Mouse (Mus musculus) MEL (cell line): ENCODE results near the gene Tnfsfm13. TPM values are rescaled to one million over a fixed set of nuclear protein-coding genes. Genes with fewer than 3 reads are reported as not detected.

Experiments
- DNase-seq: peaks from one replicate; pipeline ENCODE4 v3.0.0; 2011; ENCODE audit warnings: low read depth, low spot score
- H3K27ac ChIP-seq: 2 replicates; pipeline ENCODE4 v1.5.1; 2012; ENCODE audit warnings: low read depth, mild to moderate bottlenecking, control low read depth, low read length, moderate library complexity; ENCODE audit not compliant: control insufficient read depth
- H3K27me3 ChIP-seq, 2 experiments: fragments of 150-350 bp in 1 of 2; sonication (generic) in 1 of 2; 2 replicates each; pipeline ENCODE4 v1.6.1; 2012; ENCODE audit warnings: low read length in 2 of 2, mild to moderate bottlenecking in 2 of 2, improper control_type of control experiment in 1 of 2, moderate library complexity in 1 of 2; ENCODE audit not compliant: insufficient read depth in 2 of 2, control insufficient read depth in 1 of 2
- H3K36me3 ChIP-seq, 2 experiments: 2 replicates each; pipeline ENCODE4 v1.6.1; 2012 to 2014; ENCODE audit warnings: low read length in 2 of 2, improper control_type of control experiment in 1 of 2, inconsistent platforms in 1 of 2, mild to moderate bottlenecking in 1 of 2; ENCODE audit not compliant: insufficient read depth in 2 of 2, control insufficient read depth in 1 of 2
- H3K4me1 ChIP-seq, 2 experiments: fragments of 150-350 bp in 1 of 2; sonication (generic) in 1 of 2; 2 replicates each; pipeline ENCODE4 v1.6.1; 2012; ENCODE audit warnings: low read length in 2 of 2, improper control_type of control experiment in 1 of 2, mild to moderate bottlenecking in 1 of 2; ENCODE audit not compliant: insufficient read depth in 2 of 2, control insufficient read depth in 1 of 2
- H3K4me3 ChIP-seq, 2 experiments: fragments of 150-350 bp in 1 of 2; sonication (generic) in 1 of 2; 2 replicates each; pipeline ENCODE4 v1.5.1; 2012; ENCODE audit warnings: low read depth in 2 of 2, low read length in 2 of 2, mild to moderate bottlenecking in 2 of 2, moderate library complexity in 2 of 2, control low read depth in 1 of 2, improper control_type of control experiment in 1 of 2; ENCODE audit not compliant: control insufficient read depth in 1 of 2, insufficient read depth in 1 of 2
- H3K79me2 ChIP-seq: 2 replicates; pipeline ENCODE4 v1.6.1; 2012; ENCODE audit warnings: mild to moderate bottlenecking, low read length, moderate library complexity; ENCODE audit not compliant: control insufficient read depth, poor library complexity, insufficient read depth
- H3K9ac ChIP-seq: 2 replicates; pipeline ENCODE4 v1.6.1; 2012; ENCODE audit warnings: low read depth, mild to moderate bottlenecking, control low read depth, low read length, moderate library complexity; ENCODE audit not compliant: control insufficient read depth, poor library complexity, severe bottlenecking
- H3K9me3 ChIP-seq: fragments of 150-350 bp; sonication (generic); replicated peaks from 2 replicates; pipeline ENCODE4 v1.6.1; 2012; ENCODE audit warnings: mild to moderate bottlenecking, low read length, improper control_type of control experiment, moderate library complexity; ENCODE audit not compliant: insufficient read depth
- BHLHE40 ChIP-seq: IDR thresholded peaks from 2 replicates; pipeline ENCODE4 v1.6.1; 2012; ENCODE audit warnings: low read depth, mild to moderate bottlenecking, inconsistent platforms, low read length, improper control_type of control experiment, borderline replicate concordance
- CTCF ChIP-seq, 3 experiments: IDR thresholded peaks in 2 of 3; conservative IDR thresholded peaks in 1 of 3; 2 replicates each; pipeline ENCODE4 v1.5.1; 2011 to 2012; ENCODE audit warnings: low read length in 3 of 3, low read depth in 2 of 3, mild to moderate bottlenecking in 2 of 3, improper control_type of control experiment in 1 of 3, inconsistent platforms in 1 of 3, mixed read lengths in 1 of 3, moderate library complexity in 1 of 3; ENCODE audit not compliant: control insufficient read depth in 1 of 3, insufficient read depth in 1 of 3, poor library complexity in 1 of 3, severe bottlenecking in 1 of 3
- GABPA ChIP-seq: IDR thresholded peaks from 2 replicates; pipeline ENCODE4 v1.6.1; 2012; ENCODE audit warnings: low read depth, mild to moderate bottlenecking, inconsistent platforms, low read length, improper control_type of control experiment, moderate library complexity
- HCFC1 ChIP-seq: IDR thresholded peaks from 2 replicates; pipeline ENCODE4 v1.6.1; 2012; ENCODE audit warnings: low read depth, mild to moderate bottlenecking, inconsistent platforms, low read length, improper control_type of control experiment, moderate library complexity
- MAFK ChIP-seq: IDR thresholded peaks from 2 replicates; pipeline ENCODE4 v1.6.1; 2011; ENCODE audit warnings: low read depth, mild to moderate bottlenecking, low read length, improper control_type of control experiment, borderline replicate concordance
- MAZ ChIP-seq: IDR thresholded peaks from 2 replicates; pipeline ENCODE4 v1.6.1; 2012; ENCODE audit warnings: low read depth, mild to moderate bottlenecking, inconsistent platforms, low read length, improper control_type of control experiment
- MEF2A ChIP-seq: IDR thresholded peaks from 2 replicates; pipeline ENCODE4 v1.6.1; 2014; ENCODE audit warnings: low read depth, mild to moderate bottlenecking, inconsistent platforms, low read length, improper control_type of control experiment; ENCODE audit not compliant: poor library complexity, insufficient replicate concordance, severe bottlenecking; ENCODE audit errors: extremely low read depth
- MXI1 ChIP-seq: IDR thresholded peaks from 2 replicates; pipeline ENCODE4 v1.6.1; 2011; ENCODE audit warnings: mild to moderate bottlenecking, low read depth, low read length, improper control_type of control experiment
- MYC ChIP-seq: IDR thresholded peaks from 2 replicates; pipeline ENCODE4 v1.6.1; 2011; ENCODE audit warnings: low read depth, mild to moderate bottlenecking, low read length, improper control_type of control experiment, moderate library complexity
- NELFE ChIP-seq: IDR thresholded peaks from 2 replicates; pipeline ENCODE4 v1.6.1; 2011; ENCODE audit warnings: low read depth, low read length, improper control_type of control experiment
- NRF1 ChIP-seq: IDR thresholded peaks from 2 replicates; pipeline ENCODE4 v1.6.1; 2014; ENCODE audit warnings: low read depth, mild to moderate bottlenecking, inconsistent platforms, low read length, improper control_type of control experiment, moderate library complexity; ENCODE audit not compliant: poor library complexity, insufficient read depth, severe bottlenecking
- POLR2A ChIP-seq, 2 experiments: IDR thresholded peaks; 2 replicates each; pipeline ENCODE4 v1.6.1; 2011 to 2012; ENCODE audit warnings: low read length in 2 of 2, mild to moderate bottlenecking in 2 of 2, control low read depth in 1 of 2, improper control_type of control experiment in 1 of 2, low read depth in 1 of 2, moderate library complexity in 1 of 2; ENCODE audit not compliant: control insufficient read depth in 1 of 2, insufficient read depth in 1 of 2, poor library complexity in 1 of 2
- POLR2AphosphoS2 ChIP-seq: IDR thresholded peaks from 2 replicates; pipeline ENCODE4 v1.6.1; 2011; ENCODE audit warnings: low read length, improper control_type of control experiment
- POLR2AphosphoS5 ChIP-seq: IDR thresholded peaks from 2 replicates; pipeline ENCODE4 v1.6.1; 2012; ENCODE audit warnings: low read depth, borderline replicate concordance, mild to moderate bottlenecking, inconsistent platforms, low read length, moderate library complexity, mixed read lengths
- RCOR1 ChIP-seq: IDR thresholded peaks from 2 replicates; pipeline ENCODE4 v1.6.1; 2012; ENCODE audit warnings: low read depth, mild to moderate bottlenecking, inconsistent platforms, low read length, improper control_type of control experiment
- SMC3 ChIP-seq: IDR thresholded peaks from 2 replicates; pipeline ENCODE4 v1.6.1; 2011; ENCODE audit warnings: low read depth, low read length, improper control_type of control experiment
- TAL1 ChIP-seq: IDR thresholded peaks from 2 replicates; pipeline ENCODE4 v1.6.1; 2012; ENCODE audit warnings: mild to moderate bottlenecking, inconsistent platforms, low read length, moderate library complexity, mixed read lengths
- TBP ChIP-seq: IDR thresholded peaks from 2 replicates; pipeline ENCODE4 v1.8.0; 2011; ENCODE audit warnings: low read depth, low read length, improper control_type of control experiment
- UBTF ChIP-seq: IDR thresholded peaks from 2 replicates; pipeline ENCODE4 v1.6.1; 2012; ENCODE audit warnings: low read depth, mild to moderate bottlenecking, inconsistent platforms, low read length, improper control_type of control experiment, moderate library complexity, borderline replicate concordance; ENCODE audit not compliant: insufficient read depth
- ZC3H11A ChIP-seq: IDR thresholded peaks from 2 replicates; pipeline ENCODE4 v1.6.1; 2012; ENCODE audit warnings: low read depth, mild to moderate bottlenecking, inconsistent platforms, low read length, improper control_type of control experiment
- ZKSCAN1 ChIP-seq: IDR thresholded peaks from 2 replicates; pipeline ENCODE4 v1.6.1; 2012; ENCODE audit warnings: low read depth, mild to moderate bottlenecking, inconsistent platforms, low read length, improper control_type of control experiment, moderate library complexity
- ZNF384 ChIP-seq: IDR thresholded peaks from 2 replicates; pipeline ENCODE4 v1.6.1; 2012; ENCODE audit warnings: low read depth, mild to moderate bottlenecking, inconsistent platforms, low read length, improper control_type of control experiment
- polyA plus RNA-seq, 2 experiments: library from polyadenylated mRNA; stranded (reverse) in 1 of 2; unstranded in 1 of 2; fragments of >175 nt in 1 of 2; fragments of >200 nt in 1 of 2; gene quantifications; 2 replicates each; pipeline versions ENCODE4 v1.2.1 to v1.2.4; 2012; ENCODE audit warnings: low replicate concordance in 2 of 2, low read depth in 1 of 2; ENCODE audit not compliant: insufficient read length in 2 of 2, insufficient read depth in 1 of 2, missing spikeins in 1 of 2
- total RNA-seq: library from RNA; depleted of rRNA; stranded (reverse); fragments of 300-350 nt; gene quantifications from 2 replicates; pipeline ENCODE4 v1.2.3, GENCODE M21; 2012

The Tnfsfm13 gene
- total and polyA plus RNA-seq, 3 experiments, result not detected

GRCm38 (mm10) chr11:69695046-69695360, 895 bp downstream of the Tnfsfm13 start:
- TF ChIP-seq ZKSCAN1, result no peak
- no peak for TF ChIP-seq TBP
- TF ChIP-seq TAL1, result no peak
- no peak for TF ChIP-seq CTCF (IDR thresholded peaks at IDR 0.05 in 2 of 3, conservative IDR thresholded peaks at IDR 0.05 in 1 of 3; ENCODE audit: control insufficient read depth in 1 of 3, insufficient read depth in 1 of 3, low read depth in 2 of 3, low read length in 3 of 3, poor library complexity in 1 of 3, severe bottlenecking in 1 of 3)
- Histone ChIP-seq H3K4me1 (peaks cover 0 to 14% of the 10 kb centered on the region in 2 experiments; a peak in 3 of 4 replicates), H3K9me3 (no peaks in the 10 kb centered on the region), H3K4me3 (no peak overlapping the region), H3K27me3 (no peaks in the 10 kb centered on the region), H3K79me2 (no peaks in the 10 kb centered on the region), H3K9ac (no peak overlapping the region), H3K36me3 (peaks cover 0 to 5% of the 10 kb centered on the region in 2 experiments; a peak in 1 of 4 replicates), H3K27ac (no peak overlapping the region)
- no peak for DNase-seq

- Histone ChIP-seq H3K79me2 (no peaks in the 10 kb centered on the region), H3K27me3 (no peaks in the 10 kb centered on the region), H3K9me3 (no peaks in the 10 kb centered on the region), H3K4me1 (peaks cover 0 to 6% of the 10 kb centered on the region in 2 experiments; a peak in 1 of 4 replicates), H3K36me3 (no peaks in the 10 kb centered on the region), H3K9ac (no peak overlapping the region), H3K27ac (no peak overlapping the region), H3K4me3 (no peak overlapping the region)
- no peak for TF ChIP-seq MAFK
- TF ChIP-seq MXI1, result no peak
- no peak for TF ChIP-seq POLR2A (IDR thresholded peaks at IDR 0.05; ENCODE audit: control insufficient read depth in 1 of 2, insufficient read depth in 1 of 2, low read depth in 1 of 2, low read length in 2 of 2, poor library complexity in 1 of 2)
- TF ChIP-seq RCOR1, result no peak
- no peak for TF ChIP-seq ZC3H11A
- no peak for TF ChIP-seq UBTF
- no peak for TF ChIP-seq NRF1
- TF ChIP-seq ZNF384, result no peak
- no peak for TF ChIP-seq MAZ
- TF ChIP-seq GABPA, result no peak
- DNase-seq, result no peak
These were observed 2.4 kb downstream of the Tnfsfm13 start for GRCm38 (mm10) chr11:69693421-69693965.

DNA sequence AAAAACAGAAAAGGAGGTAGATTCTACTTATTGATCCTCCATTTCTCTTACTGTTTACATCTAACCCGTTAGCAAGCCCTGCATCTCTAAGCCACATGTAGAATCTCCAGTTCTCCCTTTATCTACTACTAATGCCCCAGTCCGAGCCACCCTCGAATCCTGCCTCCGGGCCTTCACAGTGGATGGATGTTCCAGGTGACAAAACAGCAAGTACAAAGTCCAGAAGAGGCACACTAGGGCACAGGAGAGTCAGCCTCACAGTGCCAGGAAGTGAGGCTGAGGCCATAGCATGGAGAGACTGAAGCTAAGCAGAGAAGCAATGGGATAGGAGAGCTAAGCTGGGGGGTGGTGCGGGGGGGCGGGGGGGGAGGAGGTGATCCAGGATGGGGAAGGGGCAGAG, 3.0 kb downstream of the Tnfsfm13 start:
- Histone ChIP-seq H3K27me3 (no peaks in the 10 kb centered on the region), H3K27ac (no peak overlapping the region), H3K9ac (no peak overlapping the region), H3K9me3 (no peaks in the 10 kb centered on the region)
- TF ChIP-seq SMC3 (no peak), BHLHE40 (no peak), MXI1 (no peak), NELFE (no peak), TAL1 (no peak), HCFC1 (no peak), MYC (no peak), POLR2AphosphoS2 (no peak), MAFK (no peak), POLR2AphosphoS5 (no peak), MEF2A (no peak)
- TF ChIP-seq, all 39 proteins: peak for 0
- no peak for DNase-seq
- no peaks in the 10 kb centered on the region for H3K79me2 ChIP-seq
- no peaks in the 10 kb centered on the region for H3K36me3 ChIP-seq
- H3K4me1 ChIP-seq, result peaks cover 0 to 6% of the 10 kb centered on the region in 2 experiments; a peak in 1 of 4 replicates
- H3K4me3 ChIP-seq, result no peak overlapping the region
